Mouse (Mus musculus) midbrain, embryonic 11.5 days (tissue): Measurements from ENCODE around the gene Cnrip1. TPM values are rescaled to one million over a fixed set of nuclear protein-coding genes. Genes with fewer than 3 reads are reported as not detected.
"Not testable (repeated sequence)": the region's sequence is repeated elsewhere in the genome, so short reads cannot be mapped to it uniquely, and the experiment has no call there.

Experiments used
- ATAC-seq: fragments of 200-750 bp; cut with Nextera tagmentation; 2 replicates; pipeline ENCODE4 v1.8.0; 2017; ENCODE audit warnings: moderate TSS enrichment, moderate library complexity; ENCODE audit not compliant: low FRiP score
- DNase-seq: peaks from one replicate; pipeline ENCODE4 v3.0.0; 2015; ENCODE audit warnings: low spot score; ENCODE audit errors: missing footprints
- H3K27ac ChIP-seq: fragments of 300-500 bp; sonication (generic); 2 replicates; pipeline ENCODE4 v1.5.1; 2014; ENCODE audit warnings: low read depth, low read length
- H3K27me3 ChIP-seq: fragments of 300-500 bp; sonication (generic); 2 replicates; pipeline ENCODE4 v1.6.1; 2014; ENCODE audit warnings: mild to moderate bottlenecking, low read length, moderate library complexity, mixed read lengths; ENCODE audit not compliant: control insufficient read depth, insufficient read depth
- H3K36me3 ChIP-seq: fragments of 300-500 bp; sonication (generic); 2 replicates; pipeline ENCODE4 v1.6.1; 2014; ENCODE audit warnings: mild to moderate bottlenecking, low read length, moderate library complexity, mixed read lengths; ENCODE audit not compliant: control insufficient read depth, insufficient read depth
- H3K4me1 ChIP-seq: fragments of 300-500 bp; sonication (generic); 2 replicates; pipeline ENCODE4 v1.6.1; 2014; ENCODE audit warnings: low read length; ENCODE audit not compliant: control insufficient read depth, insufficient read depth
- H3K4me2 ChIP-seq: fragments of 300-500 bp; sonication (generic); 2 replicates; pipeline ENCODE4 v1.6.1; 2014; ENCODE audit warnings: mild to moderate bottlenecking, moderate library complexity
- H3K4me3 ChIP-seq: fragments of 300-500 bp; sonication (generic); 2 replicates; pipeline ENCODE4 v1.5.1; 2014; ENCODE audit warnings: low read depth, low read length
- H3K9ac ChIP-seq: fragments of 300-500 bp; sonication (generic); 2 replicates; pipeline ENCODE4 v1.6.1; 2014; ENCODE audit warnings: low read length
- H3K9me3 ChIP-seq: fragments of 300-500 bp; sonication (generic); 2 replicates; pipeline ENCODE4 v1.6.1; 2016; ENCODE audit warnings: low read length; ENCODE audit not compliant: control insufficient read depth
- WGBS: fragments of 180-500 bp; shearing (Covaris S2); extraction: QIAGEN DNeasy Blood & Tissue Kit; methylation state at CpG from one replicate; pipeline ENCODE4 v1.1.7; 2014; 5-methylcytosine and 5-hydroxymethylcytosine counted together
- polyA plus RNA-seq: library from polyadenylated mRNA; unstranded; fragments of >200 nt; fragmentation: Nextera tagmentation; extraction: Ambion mirVana; gene quantifications from 2 replicates; pipeline ENCODE4 v1.2.1, GENCODE M21; 2014

Gene Cnrip1
- polyA plus RNA-seq: 25.1 and 27.0 TPM in 2 replicates

GRCm38 (mm10) chr11:17051545-17052475, at the start of gene Cnrip1, which contains the start of gene Plek:
Gene Cnrip1, plus strand, starts transcription at chr11:17051586.
Gene Plek, minus strand, starts transcription at chr11:17052381.
- ATAC-seq (peak; percentile 95), DNase-seq (peak; percentile 95)
- H3K27ac ChIP-seq: peak within 1 kb of the TSS; percentile 55
- H3K27me3 ChIP-seq: no peaks in the 10 kb centered on the region
- no peaks in the 10 kb centered on the region for H3K9me3 ChIP-seq
- H3K4me3 ChIP-seq: peak within 1 kb of the TSS; percentile 59
- WGBS: 1% methylated on average over 38 of the region's 38 CpGs
- H3K4me2 ChIP-seq: peak within 1 kb of the TSS; percentile 78
- H3K9ac ChIP-seq: peak within 1 kb of the TSS; percentile 85
- H3K4me1 ChIP-seq: peaks cover 8% of the 10 kb centered on the region
- no peaks in the 10 kb centered on the region for H3K36me3 ChIP-seq

GRCm38 (mm10) chr11:17002739-17003373, 48.5 kb upstream of the Cnrip1 start:
- ATAC-seq (no peak), DNase-seq (no peak)
- 86% methylated on average over 7 of the region's 7 CpGs for WGBS

GRCm38 (mm10) chr11:17003757-17004156, 47.6 kb upstream of the Cnrip1 start:
- 80% methylated on average over 3 of the region's 3 CpGs for WGBS

More at GRCm38 (mm10) chr11:17002739-17003373, 48.5 kb upstream of the Cnrip1 start:
- Histone ChIP-seq H3K27me3 (no peaks in the 10 kb centered on the region), H3K36me3 (no peaks in the 10 kb centered on the region), H3K4me1 (no peaks in the 10 kb centered on the region), H3K9ac (no peak overlapping the region), H3K4me3 (no peak overlapping the region), H3K27ac (no peak overlapping the region), H3K4me2 (no peak overlapping the region), H3K9me3 (no peaks in the 10 kb centered on the region)

GRCm38 (mm10) chr11:17004899-17005846, 46.2 kb upstream of the Cnrip1 start:
- ATAC-seq: no peak
- no peaks in the 10 kb centered on the region for H3K4me1 ChIP-seq
- no peak for DNase-seq
- no peaks in the 10 kb centered on the region for H3K36me3 ChIP-seq
- no peak overlapping the region for H3K4me2 ChIP-seq
- no peak overlapping the region for H3K9ac ChIP-seq
- H3K9me3 ChIP-seq: no peaks in the 10 kb centered on the region
- H3K27me3 ChIP-seq: no peaks in the 10 kb centered on the region
- H3K27ac ChIP-seq: no peak overlapping the region
- H3K4me3 ChIP-seq: no peak overlapping the region
- WGBS: 86% methylated on average over 4 of the region's 4 CpGs

More at GRCm38 (mm10) chr11:17003757-17004156, 47.6 kb upstream of the Cnrip1 start:
- ATAC-seq (no peak), DNase-seq (no peak)
- H3K27me3 ChIP-seq: no peaks in the 10 kb centered on the region
- H3K4me2 ChIP-seq: no peak overlapping the region
- no peaks in the 10 kb centered on the region for H3K4me1 ChIP-seq
- H3K4me3 ChIP-seq: no peak overlapping the region
- H3K9me3 ChIP-seq: no peaks in the 10 kb centered on the region
- no peaks in the 10 kb centered on the region for H3K36me3 ChIP-seq
- no peak overlapping the region for H3K27ac ChIP-seq
- H3K9ac ChIP-seq: no peak overlapping the region

- not testable (repeated sequence) for H3K9me3 ChIP-seq, DNase-seq, H3K4me3 ChIP-seq, H3K27me3 ChIP-seq, H3K4me2 ChIP-seq, H3K9ac ChIP-seq, H3K27ac ChIP-seq, H3K4me1 ChIP-seq, H3K36me3 ChIP-seq, ATAC-seq
- WGBS: 95% methylated on average over 2 of the region's 3 CpGs
Measured at GRCm38 (mm10) chr11:17006526-17006925, 44.9 kb upstream of the Cnrip1 start.

GRCm38 (mm10) chr11:17007517-17008173, 43.7 kb upstream of the Cnrip1 start:
- no peaks in the 10 kb centered on the region for H3K27me3 ChIP-seq
- H3K4me2 ChIP-seq: no peak overlapping the region
- H3K9ac ChIP-seq: no peak overlapping the region
- H3K4me3 ChIP-seq: no peak overlapping the region
- no peak for ATAC-seq
- no peaks in the 10 kb centered on the region for H3K9me3 ChIP-seq
- no peaks in the 10 kb centered on the region for H3K36me3 ChIP-seq
- 94% methylated on average over 5 of the region's 5 CpGs for WGBS
- no peak for DNase-seq
- no peaks in the 10 kb centered on the region for H3K4me1 ChIP-seq
- H3K27ac ChIP-seq: no peak overlapping the region

GRCm38 (mm10) chr11:17008498-17008941, 42.9 kb upstream of the Cnrip1 start:
- Histone ChIP-seq H3K9ac (no peak overlapping the region), H3K9me3 (no peaks in the 10 kb centered on the region), H3K27me3 (no peaks in the 10 kb centered on the region), H3K4me2 (no peak overlapping the region), H3K36me3 (no peaks in the 10 kb centered on the region), H3K4me1 (no peaks in the 10 kb centered on the region), H3K27ac (no peak overlapping the region), H3K4me3 (no peak overlapping the region)
- ATAC-seq: no peak
- WGBS: 77% methylated on average over 7 of the region's 7 CpGs
- no peak for DNase-seq

- no peaks in the 10 kb centered on the region for H3K9me3 ChIP-seq
- no peaks in the 10 kb centered on the region for H3K36me3 ChIP-seq
- ATAC-seq: no peak
- H3K9ac ChIP-seq: no peak overlapping the region
- no peaks in the 10 kb centered on the region for H3K27me3 ChIP-seq
- no peak overlapping the region for H3K4me3 ChIP-seq
- no peak overlapping the region for H3K4me2 ChIP-seq
- no peak for DNase-seq
- H3K4me1 ChIP-seq: no peaks in the 10 kb centered on the region
- H3K27ac ChIP-seq: no peak overlapping the region
Measured at GRCm38 (mm10) chr11:17012948-17013347, 38.4 kb upstream of the Cnrip1 start.
